Mouse (Mus musculus): ENCODE results near the gene Samd4b. TPM values are rescaled to one million over a fixed set of nuclear protein-coding genes. Genes with fewer than 3 reads are reported as not detected.

Samd4b gene
- polyA plus RNA-seq, 2 experiments, result 4.5 to 12.0 TPM

DNA sequence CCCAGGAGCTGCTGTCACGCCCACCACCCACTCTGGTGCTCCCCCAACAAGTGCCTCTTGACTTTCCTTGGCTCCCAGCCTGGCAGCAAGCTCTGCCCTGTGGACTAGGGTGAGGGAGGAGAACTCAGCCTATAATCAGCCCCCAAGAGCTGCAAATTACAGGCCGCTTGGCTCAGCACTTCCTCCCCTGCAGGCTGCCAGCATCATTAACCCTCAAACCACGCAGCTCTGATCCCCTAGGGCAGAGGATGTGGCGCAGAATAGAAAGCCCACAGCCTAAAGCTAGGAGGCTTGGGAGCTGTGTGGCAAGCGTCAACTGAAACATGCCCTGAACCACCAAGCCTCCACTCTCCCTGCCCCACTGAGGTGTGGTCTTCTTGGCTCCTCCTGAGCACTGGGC lies 32.5 kb downstream of the Samd4b start:
- TF ChIP-seq EP300 (IDR thresholded peaks at IDR 0.05; ENCODE audit: low read depth), result no peak
- TF ChIP-seq CTCF (IDR thresholded peaks at IDR 0.05; ENCODE audit: low read depth), result no peak
- Histone ChIP-seq H3K36me3 (replicated peaks; ENCODE audit: control insufficient read depth, insufficient read depth, low read depth) (peaks cover 32% of the 10 kb centered on the region), H3K4me2 (ENCODE audit: low read depth) (no peak overlapping the region), H3K4me1 (replicated peaks; ENCODE audit: control insufficient read depth in 2 of 2, insufficient read depth in 2 of 2, low read length in 1 of 2) (no peaks in the 10 kb centered on the region), H3K4me3 (ENCODE audit: insufficient read depth in 1 of 2, low read depth in 2 of 2, low read length in 2 of 2) (no peak overlapping the region), H3K27ac (no peak overlapping the region), H3K9ac (replicated peaks) (no peak overlapping the region), H3K27me3 (ENCODE audit: control insufficient read depth, insufficient read depth, low read length) (no peaks in the 10 kb centered on the region), H3K9me3 (ENCODE audit: control insufficient read depth, low read length) (no peaks in the 10 kb centered on the region)
- DNase-seq (ENCODE audit: low read depth in 3 of 3, low spot score in 3 of 3) (no peak), ATAC-seq (ENCODE audit: insufficient read depth) (no peak)
- WGBS (ENCODE audit: insufficient replicate concordance), result 66% methylated on average over 5 of the region's 5 CpGs

- Histone ChIP-seq H3K27me3 (ENCODE audit: control insufficient read depth, insufficient read depth, low read length) (no peaks in the 10 kb centered on the region), H3K27ac (no peak overlapping the region), H3K4me3 (ENCODE audit: insufficient read depth in 1 of 2, low read depth in 2 of 2, low read length in 2 of 2) (no peak overlapping the region), H3K36me3 (replicated peaks; ENCODE audit: control insufficient read depth, insufficient read depth, low read depth) (peaks cover 41% of the 10 kb centered on the region), H3K4me1 (replicated peaks; ENCODE audit: control insufficient read depth in 2 of 2, insufficient read depth in 2 of 2, low read length in 1 of 2) (no peaks in the 10 kb centered on the region), H3K9ac (replicated peaks) (no peak overlapping the region), H3K4me2 (ENCODE audit: low read depth) (no peak overlapping the region), H3K9me3 (ENCODE audit: control insufficient read depth, low read length) (no peaks in the 10 kb centered on the region)
- WGBS (ENCODE audit: insufficient replicate concordance), result 89% methylated on average over 13 of the region's 13 CpGs
- TF ChIP-seq EP300 (IDR thresholded peaks at IDR 0.05; ENCODE audit: low read depth) (no peak), CTCF (IDR thresholded peaks at IDR 0.05; ENCODE audit: low read depth) (no peak)
- ATAC-seq (ENCODE audit: insufficient read depth) (no peak), DNase-seq (ENCODE audit: low read depth in 3 of 3, low spot score in 3 of 3) (no peak)
These were observed 35.0 kb downstream of the Samd4b start for GRCm38 (mm10) chr7:28562951-28563350.

GRCm38 (mm10) chr7:28562371-28562770 lies 35.6 kb downstream of the Samd4b start:
- ATAC-seq (ENCODE audit: insufficient read depth) (no peak), DNase-seq (ENCODE audit: low read depth in 3 of 3, low spot score in 3 of 3) (no peak)
- Histone ChIP-seq H3K27me3 (ENCODE audit: control insufficient read depth, insufficient read depth, low read length) (no peaks in the 10 kb centered on the region), H3K4me2 (ENCODE audit: low read depth) (no peak overlapping the region), H3K9ac (replicated peaks) (no peak overlapping the region), H3K27ac (no peak overlapping the region), H3K36me3 (replicated peaks; ENCODE audit: control insufficient read depth, insufficient read depth, low read depth) (peaks cover 36% of the 10 kb centered on the region), H3K9me3 (ENCODE audit: control insufficient read depth, low read length) (no peaks in the 10 kb centered on the region), H3K4me1 (replicated peaks; ENCODE audit: control insufficient read depth in 2 of 2, insufficient read depth in 2 of 2, low read length in 1 of 2) (no peaks in the 10 kb centered on the region), H3K4me3 (ENCODE audit: insufficient read depth in 1 of 2, low read depth in 2 of 2, low read length in 2 of 2) (no peak overlapping the region)
- WGBS (ENCODE audit: insufficient replicate concordance), result 83% methylated on average over 13 of the region's 13 CpGs
- TF ChIP-seq CTCF (IDR thresholded peaks at IDR 0.05; ENCODE audit: low read depth), result no peak
- no peak for TF ChIP-seq EP300 (IDR thresholded peaks at IDR 0.05; ENCODE audit: low read depth)

DNA sequence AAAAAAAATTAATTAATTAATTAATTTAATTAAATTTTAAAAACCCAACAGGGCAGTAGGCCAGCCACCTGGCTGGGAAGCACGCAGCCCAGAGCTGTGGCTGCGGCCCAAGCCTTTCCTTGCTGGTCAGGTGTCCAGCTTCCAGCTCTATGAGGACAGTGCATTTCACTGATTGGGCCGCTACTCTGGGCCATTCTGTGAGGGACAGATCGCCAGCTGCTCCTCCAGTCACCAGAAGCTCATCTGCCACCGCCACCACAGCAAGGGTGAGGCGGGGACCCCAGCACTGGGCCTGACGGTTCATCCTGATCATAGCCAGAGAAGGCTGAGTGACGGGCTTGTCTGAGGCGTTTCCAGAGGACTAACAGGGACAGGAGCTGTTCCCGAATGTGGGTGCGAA lies 36.0 kb downstream of the Samd4b start:
- Histone ChIP-seq H3K27me3 (ENCODE audit: control insufficient read depth, insufficient read depth, low read length) (no peaks in the 10 kb centered on the region), H3K4me3 (ENCODE audit: insufficient read depth in 1 of 2, low read depth in 2 of 2, low read length in 2 of 2) (no peak overlapping the region), H3K27ac (no peak overlapping the region), H3K9ac (replicated peaks) (no peak overlapping the region), H3K36me3 (replicated peaks; ENCODE audit: control insufficient read depth, insufficient read depth, low read depth) (peaks cover 32% of the 10 kb centered on the region), H3K9me3 (ENCODE audit: control insufficient read depth, low read length) (no peaks in the 10 kb centered on the region), H3K4me1 (replicated peaks; ENCODE audit: control insufficient read depth in 2 of 2, insufficient read depth in 2 of 2, low read length in 1 of 2) (no peaks in the 10 kb centered on the region), H3K4me2 (ENCODE audit: low read depth) (no peak overlapping the region)
- TF ChIP-seq CTCF (IDR thresholded peaks at IDR 0.05; ENCODE audit: low read depth) (no peak), EP300 (IDR thresholded peaks at IDR 0.05; ENCODE audit: low read depth) (no peak)
- 81% methylated on average over 11 of the region's 11 CpGs for WGBS (ENCODE audit: insufficient replicate concordance)
- no peak for ATAC-seq (ENCODE audit: insufficient read depth)
- DNase-seq (ENCODE audit: low read depth in 3 of 3, low spot score in 3 of 3), result no peak

DNA sequence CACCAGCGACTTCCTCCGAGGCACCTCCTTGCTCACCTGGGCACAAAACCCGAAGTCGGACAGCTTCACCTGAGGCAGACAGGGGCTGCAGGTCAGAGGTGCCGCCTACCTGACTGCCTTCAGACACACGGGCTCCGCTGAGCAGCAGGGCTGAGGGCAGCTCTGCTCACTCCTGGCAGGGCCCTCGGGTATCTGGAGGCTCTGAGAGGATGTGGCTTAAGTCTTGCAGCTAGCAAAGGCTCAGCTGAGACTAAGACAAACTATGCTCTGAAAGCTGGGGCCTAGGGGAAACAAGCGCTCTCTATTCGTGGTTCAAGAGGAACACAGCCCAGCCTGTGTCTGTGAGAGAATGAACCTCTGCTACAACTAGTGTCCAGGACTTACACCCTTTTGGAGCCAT lies 37.1 kb downstream of the Samd4b start:
- TF ChIP-seq CTCF (IDR thresholded peaks at IDR 0.05; ENCODE audit: low read depth) (no peak), EP300 (IDR thresholded peaks at IDR 0.05; ENCODE audit: low read depth) (no peak)
- WGBS (ENCODE audit: insufficient replicate concordance), result 78% methylated on average over 10 of the region's 10 CpGs
- no peak overlapping the region for H3K4me2 ChIP-seq (ENCODE audit: low read depth)
- no peaks in the 10 kb centered on the region for H3K27me3 ChIP-seq (ENCODE audit: control insufficient read depth, insufficient read depth, low read length)
- H3K4me3 ChIP-seq (ENCODE audit: insufficient read depth in 1 of 2, low read depth in 2 of 2, low read length in 2 of 2), result no peak overlapping the region
- ATAC-seq (ENCODE audit: insufficient read depth) (no peak), DNase-seq (ENCODE audit: low read depth in 3 of 3, low spot score in 3 of 3) (no peak)
- no peaks in the 10 kb centered on the region for H3K4me1 ChIP-seq (replicated peaks; ENCODE audit: control insufficient read depth in 2 of 2, insufficient read depth in 2 of 2, low read length in 1 of 2)
- no peak overlapping the region for H3K27ac ChIP-seq
- peaks cover 26% of the 10 kb centered on the region for H3K36me3 ChIP-seq (replicated peaks; ENCODE audit: control insufficient read depth, insufficient read depth, low read depth)
- no peak overlapping the region for H3K9ac ChIP-seq (replicated peaks)
- no peaks in the 10 kb centered on the region for H3K9me3 ChIP-seq (ENCODE audit: control insufficient read depth, low read length)
